Mouse (Mus musculus) retina, postnatal 1 day (tissue): ENCODE data around the gene Ralgapa2.
A peak's percentile ranks its signal among the peaks of the same experiment; 100 is the strongest.
"Not testable (repeated sequence)": the region's sequence is repeated elsewhere in the genome, so short reads cannot be mapped to it uniquely, and the experiment has no call there.

ENCODE experiments used
- DNase-seq: peaks from one replicate; pipeline ENCODE4 v3.0.0-alpha.2; 2012

The Ralgapa2 gene

DNA sequence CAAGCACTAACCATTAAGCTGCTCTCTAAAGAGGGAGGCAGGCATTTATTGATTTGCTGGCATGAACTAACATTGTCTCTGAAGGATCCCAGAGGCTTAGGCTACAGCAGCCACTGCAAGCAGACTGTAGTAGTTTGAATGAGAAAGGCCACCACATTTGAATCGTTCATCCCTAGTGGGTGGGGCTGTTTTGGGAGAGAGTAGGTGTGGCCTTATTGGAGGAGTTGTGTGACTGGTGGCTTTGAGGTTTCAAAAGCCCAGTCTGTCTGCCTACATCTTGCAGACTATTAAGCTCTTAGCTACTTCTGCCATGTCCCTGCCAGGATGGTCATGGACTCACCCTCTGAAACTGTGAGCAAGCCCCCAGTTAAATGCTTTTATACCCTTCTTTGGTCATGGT lies 15.1 kb downstream of the Ralgapa2 start:
- DNase-seq, result no peak

DNA sequence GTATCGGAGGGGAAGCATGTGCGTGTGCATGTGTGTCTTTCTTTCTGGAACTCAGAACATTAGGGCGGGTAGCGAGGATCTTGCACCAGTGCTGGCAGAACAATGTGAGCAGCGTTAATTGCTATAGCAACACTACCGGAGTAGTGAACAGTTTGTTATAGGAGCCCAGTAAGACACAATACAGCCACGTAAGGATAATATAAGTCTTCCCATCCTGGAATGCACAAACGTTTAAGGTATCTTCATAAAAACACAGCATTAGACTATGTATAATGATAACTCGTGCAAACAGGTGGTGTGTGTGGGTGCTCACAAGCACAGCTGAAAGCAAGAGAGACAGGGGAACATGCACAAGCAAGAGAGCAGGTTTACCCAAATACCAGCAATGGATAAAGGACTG lies 16.4 kb downstream of the Ralgapa2 start:
- DNase-seq, result no peak

- no peak for DNase-seq
Observed at GRCm38 (mm10) chr2:146493354-146493946, 18.7 kb downstream of the Ralgapa2 start.

GRCm38 (mm10) chr2:146491830-146492610 lies 20.1 kb downstream of the Ralgapa2 start:
- no peak for DNase-seq

DNA sequence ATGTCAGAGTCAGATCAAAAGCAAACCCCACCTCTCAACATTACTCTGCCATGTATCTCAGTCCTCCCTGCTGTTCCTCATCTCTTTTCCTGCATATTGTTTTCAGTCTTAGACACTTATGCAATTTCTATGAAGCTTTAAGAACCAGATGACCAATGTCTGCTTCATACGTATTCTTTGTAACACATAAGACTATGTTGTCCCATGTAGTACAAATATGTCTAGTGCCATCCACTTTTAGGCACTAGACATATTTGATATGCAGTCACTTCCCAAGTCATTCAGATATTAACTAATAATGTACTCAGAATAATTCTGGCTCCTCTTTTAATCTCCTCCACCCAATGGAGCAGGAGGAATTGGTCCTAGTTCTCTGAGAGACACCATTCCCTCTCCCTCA lies 21.2 kb downstream of the Ralgapa2 start:
- no peak for DNase-seq

DNA sequence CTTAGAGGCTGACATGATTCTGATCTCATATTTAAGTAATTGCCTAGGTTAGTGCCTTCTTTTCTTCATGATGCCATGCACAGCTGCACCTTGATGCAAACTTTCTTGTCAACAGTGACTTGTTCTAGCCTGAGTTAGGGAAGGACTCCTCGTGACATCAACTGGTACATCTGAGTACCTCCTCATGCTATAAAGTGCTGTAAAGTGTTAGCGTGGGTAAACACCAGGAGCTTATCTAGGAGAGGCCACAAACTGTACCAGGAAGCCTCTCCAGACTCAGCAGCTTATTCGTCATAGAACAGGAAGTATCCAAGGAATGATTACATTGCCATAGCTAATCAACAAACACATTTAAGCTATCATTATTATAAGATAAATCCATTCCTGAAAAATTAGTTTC lies 23.9 kb downstream of the Ralgapa2 start:
- DNase-seq, result no peak

DNA sequence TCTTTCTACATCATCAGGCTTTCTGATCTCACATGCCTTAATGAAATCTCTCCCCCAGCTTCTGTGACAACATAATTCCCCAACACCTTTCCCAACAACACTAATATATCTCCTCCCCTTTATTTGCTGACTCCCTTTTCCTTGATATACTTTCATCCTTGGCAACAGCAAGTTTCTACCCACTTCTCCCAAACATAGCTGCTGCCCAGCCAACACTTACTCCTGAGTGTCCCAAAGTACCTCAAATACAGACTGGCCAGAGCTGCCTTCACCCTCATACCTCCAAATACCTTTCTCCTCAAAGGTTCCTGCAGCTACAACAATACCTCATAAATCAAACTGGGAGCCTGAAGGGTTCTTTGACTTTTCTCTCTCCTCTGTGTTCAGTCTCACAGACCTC lies 29.3 kb downstream of the Ralgapa2 start:
- DNase-seq, result no peak

DNA sequence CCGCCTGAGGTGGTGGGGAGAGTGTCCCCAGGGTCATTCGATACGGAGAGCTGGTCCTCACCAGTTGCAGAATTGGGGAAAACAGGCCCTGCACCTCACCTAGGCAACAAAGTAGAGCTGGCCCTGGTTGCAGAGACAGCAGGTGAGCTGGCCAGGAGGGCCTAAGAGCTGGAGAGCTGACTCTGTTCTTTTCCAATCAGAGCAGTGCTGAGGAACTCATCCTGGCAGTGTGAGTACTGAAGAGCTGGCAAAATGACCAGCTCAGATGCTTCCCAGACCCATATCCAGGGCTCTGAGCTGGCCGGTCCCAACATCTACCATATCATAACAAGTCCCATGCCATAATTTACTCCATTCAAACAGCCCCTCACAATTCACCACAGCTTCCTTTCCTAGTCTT lies 34.7 kb downstream of the Ralgapa2 start:
- DNase-seq, result no peak

- no peak for DNase-seq
Observed at GRCm38 (mm10) chr2:146476428-146476972, 35.6 kb downstream of the Ralgapa2 start.

DNA sequence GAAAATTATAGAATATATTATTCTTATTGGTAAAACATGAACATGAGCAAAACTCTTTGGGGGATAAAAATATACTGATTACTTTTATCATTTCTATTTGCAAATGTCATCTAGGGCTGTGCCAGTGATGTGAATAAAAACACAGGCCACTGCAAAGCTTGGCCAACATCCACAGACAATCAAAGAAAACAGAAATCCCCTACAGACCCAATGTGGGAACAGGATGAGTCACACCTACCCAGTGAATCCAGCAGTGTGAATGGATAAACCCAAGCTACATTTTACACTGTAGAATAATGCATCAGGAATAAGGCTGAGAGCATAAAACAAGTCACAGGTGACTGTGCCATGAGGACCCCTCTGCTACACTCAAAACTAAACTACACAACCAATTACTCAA lies 36.1 kb downstream of the Ralgapa2 start:
- DNase-seq, result no peak

DNA sequence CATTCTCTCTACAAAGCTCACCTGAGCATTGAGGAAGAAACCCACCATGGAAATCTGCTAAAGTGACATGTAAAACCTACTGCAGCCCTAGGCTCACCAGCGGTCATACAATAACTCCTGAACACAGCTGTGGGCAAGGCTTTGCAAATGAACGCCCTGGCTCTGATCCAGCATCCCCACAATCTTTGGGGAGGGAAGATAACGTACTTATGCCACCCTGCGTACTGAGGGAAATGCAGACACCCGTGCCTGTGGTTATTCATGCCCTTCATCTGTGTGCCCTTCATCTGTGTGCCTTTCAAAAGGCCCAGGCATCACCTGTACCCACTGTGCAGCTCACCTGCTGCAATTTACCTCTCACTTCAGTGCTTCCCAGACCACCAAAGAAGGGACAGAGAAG lies 41.2 kb downstream of the Ralgapa2 start:
- DNase-seq, result no peak

GRCm38 (mm10) chr2:146469707-146470420 lies 42.3 kb downstream of the Ralgapa2 start:
- peak; percentile 57 for DNase-seq

- DNase-seq, result no peak
Observed at GRCm38 (mm10) chr2:146468898-146469297, 43.2 kb downstream of the Ralgapa2 start.

- no peak for DNase-seq
Observed at GRCm38 (mm10) chr2:146468016-146468415, 44.1 kb downstream of the Ralgapa2 start.

DNA sequence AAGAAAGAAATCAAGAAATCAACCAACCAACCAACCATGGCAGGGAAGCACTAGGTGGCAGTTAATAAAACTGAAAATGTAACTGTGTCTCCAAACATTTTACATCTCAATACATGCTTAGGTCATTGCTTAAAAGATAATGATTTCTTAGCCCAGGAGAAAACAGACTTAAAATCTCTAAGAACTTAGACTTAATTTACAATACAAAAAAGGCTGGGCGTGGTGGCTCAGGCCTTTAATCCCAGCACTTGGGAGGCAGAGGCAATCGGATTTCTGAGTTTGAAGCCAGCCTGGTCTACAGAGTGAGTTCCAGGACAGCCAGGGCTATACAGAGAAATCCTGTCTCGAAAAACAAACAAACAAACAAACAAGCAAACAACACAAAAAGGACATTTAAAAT lies 45.3 kb downstream of the Ralgapa2 start:
- DNase-seq, result not testable (repeated sequence)

DNA sequence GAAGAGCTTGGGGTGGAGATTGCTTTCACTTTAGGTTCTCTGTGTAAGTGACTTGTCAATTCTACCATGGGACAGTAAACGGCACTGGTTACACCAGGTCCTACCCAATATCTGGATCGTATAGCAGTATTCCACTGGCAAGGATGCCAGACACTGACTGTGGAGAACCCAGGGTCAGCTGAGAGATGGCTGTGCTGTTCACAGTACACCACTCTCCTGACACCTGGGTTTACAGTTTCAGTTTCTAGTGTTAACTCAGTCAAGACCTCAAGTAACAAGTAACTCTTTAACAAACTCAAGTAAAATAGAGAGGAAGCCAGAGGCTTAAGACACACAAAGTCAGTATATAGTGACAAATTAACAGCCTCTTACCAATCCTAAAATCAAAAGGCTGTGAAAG lies 54.6 kb downstream of the Ralgapa2 start:
- DNase-seq, result peak; percentile 5

GRCm38 (mm10) chr2:146456612-146457011 lies 55.5 kb downstream of the Ralgapa2 start:
- no peak for DNase-seq

DNA sequence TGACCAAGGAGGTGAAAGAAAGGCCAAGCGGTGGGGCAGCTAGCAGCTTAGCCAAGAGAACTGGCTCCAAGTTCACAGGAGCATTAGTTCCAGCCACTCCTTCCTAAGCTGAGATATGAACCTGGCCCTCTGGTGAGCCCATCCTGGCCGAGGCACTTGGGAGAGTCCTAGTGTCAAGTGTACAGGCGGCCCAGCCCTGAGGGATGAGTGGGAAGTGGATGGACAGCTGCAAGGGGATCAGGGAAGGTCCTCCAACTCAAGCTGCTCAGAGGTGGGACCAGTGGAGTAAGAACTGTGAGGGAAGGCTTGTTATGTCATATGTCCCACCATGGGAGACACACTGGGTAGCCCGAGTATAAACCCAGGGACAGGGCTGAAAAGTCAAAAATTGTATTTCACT lies 56.1 kb downstream of the Ralgapa2 start:
- DNase-seq, result no peak

- no peak for DNase-seq
Observed at GRCm38 (mm10) chr2:146444009-146444408, 68.1 kb downstream of the Ralgapa2 start.

GRCm38 (mm10) chr2:146443291-146443875 lies 68.8 kb downstream of the Ralgapa2 start:
- DNase-seq, result no peak

- no peak for DNase-seq
Observed at GRCm38 (mm10) chr2:146441711-146442110, 70.4 kb downstream of the Ralgapa2 start.

DNA sequence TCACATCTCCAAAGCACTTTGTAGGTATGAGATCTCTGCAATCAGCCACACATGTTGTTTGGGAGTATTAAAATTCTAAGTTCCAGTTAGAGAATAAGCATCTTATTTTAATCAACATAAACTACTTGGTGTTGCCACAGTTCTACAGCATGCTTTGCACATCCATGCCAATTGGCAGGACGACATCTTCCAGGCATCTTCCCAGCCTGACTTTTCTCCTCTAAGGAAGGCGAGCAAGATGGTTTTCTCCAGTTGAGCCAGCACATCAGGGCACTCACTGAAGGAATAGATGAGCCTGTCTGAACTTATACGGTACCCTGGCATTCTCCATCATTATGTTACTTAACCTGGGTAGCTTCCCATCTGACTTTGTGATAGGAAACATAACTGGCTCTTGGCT lies 83.4 kb downstream of the Ralgapa2 start:
- DNase-seq, result no peak

DNA sequence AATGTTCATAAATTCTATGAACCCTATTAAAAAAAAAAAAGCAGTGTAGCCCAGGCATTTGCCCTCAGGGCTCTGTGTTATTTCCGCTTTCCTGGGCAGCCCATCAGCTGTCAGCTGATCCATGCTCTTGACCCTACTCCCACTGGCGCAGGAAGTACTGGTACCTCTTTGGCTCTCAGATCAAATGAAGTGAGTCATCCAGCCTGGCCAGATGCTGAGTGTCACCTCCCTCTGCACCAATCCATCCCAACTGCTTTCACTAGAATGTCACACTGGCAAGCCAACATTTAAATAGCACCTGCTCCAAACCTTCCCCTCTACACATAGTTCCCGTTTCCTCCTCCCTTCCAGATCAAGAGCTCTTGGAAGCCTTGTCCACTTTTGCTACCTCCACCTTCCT lies 84.8 kb downstream of the Ralgapa2 start:
- peak; percentile 31 for DNase-seq
